Mouse (Mus musculus): ENCODE results near the gene Amph.
A peak's percentile ranks its signal among the peaks of the same experiment; 100 is the strongest.

Gene Amph

GRCm38 (mm10) chr13:19139104-19139503, 191.1 kb downstream of the Amph start:
- DNase-seq (ENCODE audit: low read depth, low spot score) = peak; percentile 42

- no peak for DNase-seq (ENCODE audit: low read depth, low spot score)
Measured at GRCm38 (mm10) chr13:19139771-19140170, 191.8 kb downstream of the Amph start.

DNA sequence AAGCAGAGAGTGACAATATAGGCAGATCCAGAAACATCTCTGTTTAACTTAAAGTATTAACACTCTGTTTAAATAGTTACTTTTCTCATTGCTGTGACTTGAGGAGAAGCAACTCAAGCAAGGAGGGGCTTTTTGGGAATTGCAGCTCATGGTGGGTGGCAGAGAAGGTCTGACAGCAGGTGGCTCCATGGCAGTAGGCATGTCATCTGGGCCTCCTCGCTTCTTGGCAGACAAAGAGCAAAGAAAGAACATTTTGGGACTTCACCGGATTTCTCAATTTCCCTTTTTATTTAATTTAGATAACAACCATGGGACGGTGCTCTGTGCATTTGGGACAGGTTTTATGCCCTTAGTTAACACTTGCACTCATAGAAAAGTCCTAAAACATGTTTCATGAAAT, 195.8 kb downstream of the Amph start:
- DNase-seq (ENCODE audit: low read depth, low spot score) = no peak

- DNase-seq (ENCODE audit: low read depth, low spot score) = no peak
Measured at GRCm38 (mm10) chr13:19147468-19147867, 199.5 kb downstream of the Amph start.

- DNase-seq (ENCODE audit: low read depth, low spot score) = peak; percentile 47
Measured at GRCm38 (mm10) chr13:19149574-19149973, 201.6 kb downstream of the Amph start.

- DNase-seq (ENCODE audit: low read depth, low spot score) = no peak
Measured at GRCm38 (mm10) chr13:19150438-19151301, 202.7 kb downstream of the Amph start.

DNA sequence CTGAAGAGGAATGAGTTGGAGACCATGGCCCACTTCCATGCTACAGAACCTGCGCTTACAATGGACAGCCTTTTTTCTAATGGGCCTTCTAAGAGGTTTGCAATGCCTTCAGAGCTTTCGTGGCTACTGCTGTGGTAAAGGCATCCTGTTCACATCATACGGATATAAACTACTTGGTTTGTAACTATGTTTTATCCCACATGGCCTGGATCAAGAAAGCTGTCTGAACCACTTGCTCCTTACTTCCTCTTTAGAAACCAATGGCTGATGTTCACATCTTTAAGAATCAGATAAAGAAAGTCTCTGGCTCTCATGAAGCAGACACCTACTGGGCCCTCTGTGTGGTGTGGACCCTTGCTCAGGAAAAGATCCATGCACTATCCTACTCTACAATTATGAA, 204.1 kb downstream of the Amph start:
- no peak for DNase-seq (ENCODE audit: low read depth, low spot score)

GRCm38 (mm10) chr13:19158484-19158883, 210.5 kb downstream of the Amph start:
- peak; percentile 73 for DNase-seq (ENCODE audit: low read depth, low spot score)

DNA sequence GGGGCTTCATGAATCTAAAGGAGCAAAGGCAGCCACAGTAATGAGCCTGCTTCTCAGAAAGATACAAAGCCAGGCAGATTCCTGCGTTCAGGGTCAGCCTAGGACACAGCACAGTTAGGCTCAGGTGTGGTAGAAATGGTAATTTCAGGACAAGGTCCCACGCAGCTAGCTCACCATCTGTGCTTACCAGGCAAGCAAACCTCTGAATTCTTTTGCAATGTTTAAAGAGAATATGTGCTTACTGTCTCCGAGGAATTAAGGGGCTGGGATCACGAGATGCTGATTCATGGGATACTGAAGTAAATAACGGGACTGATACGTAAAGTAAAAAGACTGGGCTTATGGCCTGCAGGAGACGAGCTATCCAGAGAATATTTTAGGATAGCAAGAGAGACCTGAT, 212.6 kb downstream of the Amph start:
- no peak for DNase-seq (ENCODE audit: low read depth, low spot score)

- no peak for DNase-seq (ENCODE audit: low read depth, low spot score)
Measured at GRCm38 (mm10) chr13:19161111-19161510, 213.1 kb downstream of the Amph start.

DNA sequence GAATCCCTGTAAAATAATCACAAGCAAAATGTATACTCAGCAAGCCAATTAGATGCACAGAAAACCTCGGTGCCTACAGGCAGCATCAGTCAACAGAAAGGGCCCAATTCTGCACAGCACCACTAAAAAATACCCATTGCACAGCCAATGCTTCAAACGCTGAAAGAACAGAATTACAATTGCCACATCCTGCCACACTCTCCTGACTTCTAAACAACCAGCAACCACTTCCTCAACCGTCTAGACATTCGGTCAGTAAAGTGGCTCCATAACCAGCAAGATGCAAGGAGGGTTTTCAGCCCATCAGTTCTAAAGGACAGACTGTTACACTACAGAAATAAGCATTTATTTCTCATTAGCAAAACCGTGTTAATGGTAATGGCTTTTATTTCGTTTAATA, 214.1 kb downstream of the Amph start:
- DNase-seq (ENCODE audit: low read depth, low spot score) = no peak

GRCm38 (mm10) chr13:19177662-19178259, 229.8 kb downstream of the Amph start:
- peak; percentile 72 for DNase-seq (ENCODE audit: low read depth, low spot score)

DNA sequence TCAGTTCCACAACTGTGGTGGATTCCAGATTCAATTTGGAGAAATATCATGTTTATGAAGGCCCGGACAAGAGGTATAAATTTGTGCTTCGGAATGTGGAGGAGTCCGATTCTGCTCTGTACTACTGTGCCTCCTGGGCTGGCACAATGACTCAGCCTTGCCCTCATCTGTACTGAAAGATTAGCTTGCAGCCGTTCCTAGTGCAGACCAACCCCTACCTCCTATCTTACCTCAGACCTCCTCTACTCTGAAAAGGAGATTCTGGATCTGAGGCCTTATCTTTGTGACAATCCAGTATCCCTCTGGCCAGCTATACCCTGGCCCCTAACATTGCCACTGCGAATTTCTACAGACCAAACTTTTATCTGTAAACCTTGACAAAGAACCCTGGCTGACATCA, 230.3 kb downstream of the Amph start:
- no peak for DNase-seq (ENCODE audit: low read depth, low spot score)

DNA sequence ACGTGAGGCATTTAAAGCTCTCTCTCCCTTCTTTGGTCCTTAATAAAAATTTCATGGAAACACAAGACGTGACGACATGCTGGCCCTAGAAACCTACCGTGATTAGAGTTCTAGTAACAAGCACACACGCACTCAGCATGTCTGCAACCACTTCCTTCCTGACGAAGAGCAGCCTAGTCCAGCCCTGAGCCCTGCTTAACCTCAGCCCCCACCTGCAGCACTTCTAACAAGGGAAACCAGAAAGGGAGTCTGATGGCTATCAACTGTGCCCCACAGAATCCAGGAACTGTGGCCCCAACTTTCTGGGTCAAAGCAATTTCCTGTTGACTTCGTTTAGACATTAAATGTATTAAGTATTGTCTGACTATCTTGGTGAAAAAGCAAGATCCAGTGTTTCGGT, 234.3 kb downstream of the Amph start:
- DNase-seq (ENCODE audit: low read depth, low spot score) = no peak

DNA sequence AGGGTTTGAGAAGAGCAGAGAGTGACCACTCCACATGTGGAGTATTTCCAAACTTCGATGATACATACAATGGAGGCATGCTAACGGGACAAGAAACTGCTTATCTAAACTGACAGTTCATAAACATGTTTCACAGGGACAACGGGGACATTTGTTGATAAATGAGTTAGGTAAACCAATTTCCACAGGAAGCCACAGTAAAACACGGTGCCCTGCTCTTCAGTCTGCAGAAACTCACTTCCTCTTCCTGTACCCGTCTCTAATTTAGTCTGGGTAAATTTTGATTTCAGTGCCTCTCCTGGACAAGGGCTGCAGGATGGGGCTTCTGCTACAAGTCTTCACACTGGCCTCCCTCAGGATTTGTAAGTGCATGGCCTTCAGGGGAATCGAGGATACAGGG, 242.0 kb downstream of the Amph start:
- no peak for DNase-seq (ENCODE audit: low read depth, low spot score)

- DNase-seq (ENCODE audit: low read depth, low spot score) = no peak
Measured at GRCm38 (mm10) chr13:19194803-19195202, 246.8 kb downstream of the Amph start.

- DNase-seq (ENCODE audit: low read depth, low spot score) = no peak
Measured at GRCm38 (mm10) chr13:19195456-19195855, 247.5 kb downstream of the Amph start.

Data from R1 (cell line).